Mouse (Mus musculus) ES-E14 (cell line): ENCODE data around the gene Gpr182. TPM values are rescaled to one million over a fixed set of nuclear protein-coding genes. Genes with fewer than 3 reads are reported as not detected.

Source experiments
- DNase-seq: peaks from one replicate; pipeline ENCODE4 v3.0.0-alpha.2; 2013; ENCODE audit warnings: low read depth, low spot score
- H3K27ac ChIP-seq: 2 replicates; pipeline ENCODE4 v1.5.1; 2012; ENCODE audit warnings: low read depth, mild to moderate bottlenecking, low read length, moderate library complexity, mixed read lengths; ENCODE audit not compliant: poor library complexity, insufficient read depth, severe bottlenecking
- H3K36me3 ChIP-seq: 2 replicates; pipeline ENCODE4 v1.6.1; 2012; ENCODE audit warnings: mild to moderate bottlenecking, low read length, moderate library complexity, mixed read lengths; ENCODE audit not compliant: control insufficient read depth, poor library complexity, insufficient read depth, severe bottlenecking
- H3K4me1 ChIP-seq, 2 experiments: fragments of 150-350 bp in 1 of 2; sonication (generic) in 1 of 2; 2 replicates each; pipeline ENCODE4 v1.6.1; 2012; ENCODE audit warnings: low read length in 2 of 2, mild to moderate bottlenecking in 1 of 2, mixed read lengths in 1 of 2; ENCODE audit not compliant: control insufficient read depth in 2 of 2, insufficient read depth in 2 of 2, poor library complexity in 1 of 2
- H3K4me3 ChIP-seq, 2 experiments: fragments of 150-350 bp in 1 of 2; sonication (generic) in 1 of 2; 2 replicates each; pipeline ENCODE4 v1.5.1; 2012; ENCODE audit warnings: low read length in 2 of 2, low read depth in 1 of 2, mild to moderate bottlenecking in 1 of 2, mixed read lengths in 1 of 2; ENCODE audit not compliant: insufficient read depth in 1 of 2, poor library complexity in 1 of 2, severe bottlenecking in 1 of 2
- H3K9ac ChIP-seq: 2 replicates; pipeline ENCODE4 v1.6.1; 2012; ENCODE audit warnings: low read depth, mild to moderate bottlenecking, low read length, mixed read lengths; ENCODE audit not compliant: poor library complexity, insufficient read depth, severe bottlenecking
- H3K9me3 ChIP-seq: fragments of 150-350 bp; sonication (generic); 2 replicates; pipeline ENCODE4 v1.6.1; 2012; ENCODE audit warnings: low read depth, mild to moderate bottlenecking, low read length; ENCODE audit not compliant: control insufficient read depth, insufficient read depth
- CHD2 ChIP-seq: IDR thresholded peaks from 2 replicates; pipeline ENCODE4 v1.6.1; 2014; ENCODE audit warnings: mild to moderate bottlenecking, low read depth, low read length, inconsistent platforms
- HCFC1 ChIP-seq: IDR thresholded peaks from 2 replicates; pipeline ENCODE4 v1.6.1; 2012; ENCODE audit warnings: low read length, inconsistent platforms, borderline replicate concordance; ENCODE audit not compliant: insufficient read depth
- MAFK ChIP-seq: IDR thresholded peaks from 2 replicates; pipeline ENCODE4 v1.6.1; 2014; ENCODE audit warnings: mild to moderate bottlenecking, low read depth, low read length, inconsistent platforms; ENCODE audit not compliant: insufficient read depth
- ZC3H11A ChIP-seq: IDR thresholded peaks from 2 replicates; pipeline ENCODE4 v1.6.1; 2012; ENCODE audit warnings: low read depth, mild to moderate bottlenecking, inconsistent platforms, low read length, borderline replicate concordance
- ZNF384 ChIP-seq: IDR thresholded peaks from 2 replicates; pipeline ENCODE4 v1.6.1; 2012; ENCODE audit warnings: low read depth, low read length, inconsistent platforms
- in situ Hi-C, 2 experiments: fragments of 600-800 bp; cut with MboI; formaldehyde crosslinking; loops; one replicate each; pipeline ENCODE4 v1.15.1; 2025; ENCODE audit warnings: low sequenced_read_pairs in 2 of 2, inconsistent platforms in 1 of 2; ENCODE audit not compliant: unreplicated experiment in 2 of 2
- total RNA-seq: library from RNA; depleted of rRNA; stranded (reverse); fragments of 300-350 nt; gene quantifications from 2 replicates; pipeline ENCODE4 v1.2.3, GENCODE M21; 2012

Gpr182 gene
- total RNA-seq, 1 experiment, result 0.49 TPM

DNA sequence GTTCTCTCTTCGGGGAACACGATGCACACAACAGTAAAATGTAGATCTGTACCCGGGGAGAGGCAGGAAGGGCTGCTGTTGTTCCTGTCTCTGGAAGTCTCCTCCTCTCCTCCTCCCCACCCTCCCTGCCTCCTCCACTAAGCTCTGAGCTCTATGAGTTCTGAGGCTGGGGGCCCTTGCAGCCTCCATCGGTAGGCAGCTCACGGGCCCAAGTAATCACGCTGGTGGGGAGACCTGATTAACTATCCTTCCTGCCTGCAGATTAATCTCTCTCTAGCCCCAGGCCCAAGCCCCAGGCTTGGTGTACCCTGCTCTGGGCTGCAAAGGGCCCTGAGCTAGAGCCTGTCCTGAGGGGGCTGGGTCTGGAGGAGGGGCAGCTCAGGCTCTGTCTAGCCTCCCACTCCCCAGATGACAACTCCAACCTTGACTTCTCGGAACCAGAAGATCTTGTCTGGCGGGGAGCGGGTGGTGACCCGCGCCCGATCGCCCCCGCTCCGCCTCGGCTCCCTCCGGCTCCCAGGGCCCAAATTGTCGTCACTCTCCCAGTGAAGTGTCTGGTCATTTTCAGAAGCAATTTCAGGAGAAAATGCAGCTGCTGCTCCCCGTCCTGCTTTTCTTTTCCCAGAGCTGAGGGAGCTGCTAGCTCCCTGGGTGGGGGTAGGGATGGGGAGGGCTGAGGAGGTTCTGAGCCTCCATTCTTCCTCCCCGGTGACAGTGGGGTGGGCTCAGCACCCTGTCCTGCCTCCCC lies 29.7 kb downstream of the Gpr182 start:
- no peak for DNase-seq
- H3K9ac ChIP-seq, result no peak overlapping the region

DNA sequence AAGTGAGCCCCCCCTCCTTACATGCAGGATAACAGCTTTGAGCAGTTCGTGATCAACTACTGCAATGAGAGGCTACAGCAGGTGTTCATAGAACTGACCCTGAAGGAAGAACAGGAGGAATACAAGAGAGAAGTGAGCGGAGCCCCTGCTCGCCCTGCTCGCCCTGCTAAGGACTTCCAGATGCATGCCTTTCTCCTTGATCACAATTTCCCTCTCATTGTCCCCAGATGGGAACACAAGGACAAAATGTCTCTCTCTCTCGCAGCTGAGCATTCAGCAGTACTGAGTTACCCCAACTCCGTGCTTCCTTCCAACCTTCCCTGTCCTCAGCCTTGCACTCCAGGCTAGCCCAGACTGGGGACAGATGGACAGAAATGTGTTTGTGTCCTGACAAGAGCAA lies 38.8 kb downstream of the Gpr182 start:
- Histone ChIP-seq H3K27ac (no peak overlapping the region), H3K4me1 (peaks cover 2 to 7% of the 10 kb centered on the region in 2 experiments; a peak in 1 of 4 replicates), H3K4me3 (no peak overlapping the region), H3K9me3 (no peaks in the 10 kb centered on the region), H3K9ac (no peak overlapping the region), H3K36me3 (no peaks in the 10 kb centered on the region)
- in situ Hi-C loops, result no loop called here
- TF ChIP-seq ZC3H11A, result no peak
- TF ChIP-seq CHD2, result no peak
- TF ChIP-seq HCFC1, result no peak
- no peak for TF ChIP-seq ZNF384
- TF ChIP-seq MAFK, result no peak
- no peak for DNase-seq

More for the DNA sequence above, 29.7 kb downstream of the Gpr182 start:
- no peak overlapping the region for H3K27ac ChIP-seq
- no peak overlapping the region for H3K4me3 ChIP-seq
- H3K9me3 ChIP-seq, result no peaks in the 10 kb centered on the region
- H3K36me3 ChIP-seq, result no peaks in the 10 kb centered on the region
- TF ChIP-seq ZNF384 (no peak), MAFK (no peak), HCFC1 (no peak), CHD2 (no peak), ZC3H11A (no peak)
- peaks cover 2 to 20% of the 10 kb centered on the region in 2 experiments; a peak in 1 of 4 replicates for H3K4me1 ChIP-seq
- in situ Hi-C loops, result no loop called here

DNA sequence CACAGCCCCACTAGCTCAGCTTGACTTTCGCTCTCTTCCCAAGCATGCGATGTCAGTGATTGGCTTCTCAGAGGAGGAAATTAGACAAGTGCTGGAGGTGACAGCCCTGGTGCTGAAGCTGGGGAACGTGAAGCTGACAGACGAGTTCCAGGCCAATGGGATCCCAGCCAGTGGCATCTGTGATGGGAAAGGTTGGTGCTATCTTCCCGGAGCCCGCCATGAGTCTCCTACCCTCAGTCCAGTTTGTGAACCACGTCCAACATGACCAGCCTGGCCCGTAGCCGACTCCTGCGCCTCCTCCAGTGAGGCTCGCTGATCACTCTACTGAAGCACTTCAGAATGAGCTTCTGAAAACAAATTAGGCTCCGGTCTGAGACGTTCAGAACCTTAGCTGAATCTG lies 41.2 kb downstream of the Gpr182 start:
- Histone ChIP-seq H3K4me3 (no peak overlapping the region), H3K4me1 (peaks cover 0 to 13% of the 10 kb centered on the region in 2 experiments; a peak in 2 of 4 replicates), H3K9ac (no peak overlapping the region), H3K36me3 (no peaks in the 10 kb centered on the region), H3K9me3 (no peaks in the 10 kb centered on the region), H3K27ac (no peak overlapping the region)
- no peak for TF ChIP-seq CHD2
- TF ChIP-seq MAFK, result no peak
- TF ChIP-seq ZNF384, result no peak
- no peak for TF ChIP-seq ZC3H11A
- no peak for TF ChIP-seq HCFC1
- in situ Hi-C loops, result no loop called here
- no peak for DNase-seq

- in situ Hi-C loops, result no loop called here
- no peaks in the 10 kb centered on the region for H3K9me3 ChIP-seq
- TF ChIP-seq CHD2 (no peak), HCFC1 (no peak), ZC3H11A (no peak), ZNF384 (no peak), MAFK (no peak)
- H3K36me3 ChIP-seq, result no peaks in the 10 kb centered on the region
- H3K27ac ChIP-seq, result no peak overlapping the region
- DNase-seq, result no peak
- H3K4me3 ChIP-seq, result no peak overlapping the region
- peaks cover 0 to 13% of the 10 kb centered on the region in 2 experiments; a peak in 2 of 4 replicates for H3K4me1 ChIP-seq
- H3K9ac ChIP-seq, result no peak overlapping the region
Observed at GRCm38 (mm10) chr10:127708850-127709370, 42.6 kb downstream of the Gpr182 start.

DNA sequence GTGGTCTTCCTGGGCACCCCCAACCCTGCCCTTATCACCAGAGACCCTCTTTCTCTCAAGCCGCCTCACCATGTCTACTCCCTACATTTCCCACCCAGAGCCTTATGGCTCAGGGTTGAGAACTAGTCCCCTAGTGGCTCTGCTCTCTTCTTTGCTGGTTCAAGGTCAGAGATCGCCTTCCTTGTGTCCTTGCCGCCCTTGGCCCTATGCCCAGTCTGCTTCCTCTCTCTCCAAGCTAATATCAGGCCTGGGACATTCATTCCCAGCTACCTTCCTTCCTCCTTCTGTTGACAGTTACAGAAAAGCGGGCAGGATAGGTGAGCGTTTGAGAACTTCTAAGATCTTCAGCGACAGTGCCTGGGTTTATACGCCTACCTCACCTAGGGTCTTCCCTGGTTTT lies 43.8 kb downstream of the Gpr182 start:
- Histone ChIP-seq H3K9ac (no peak overlapping the region), H3K9me3 (no peaks in the 10 kb centered on the region), H3K36me3 (no peaks in the 10 kb centered on the region), H3K4me1 (peaks cover 0 to 13% of the 10 kb centered on the region in 2 experiments; a peak in 2 of 4 replicates), H3K27ac (no peak overlapping the region), H3K4me3 (no peak overlapping the region)
- in situ Hi-C loops, result no loop called here
- no peak for TF ChIP-seq CHD2
- no peak for TF ChIP-seq ZC3H11A
- TF ChIP-seq MAFK, result no peak
- no peak for TF ChIP-seq HCFC1
- no peak for TF ChIP-seq ZNF384
- DNase-seq, result no peak
